Mouse (Mus musculus): Measurements from ENCODE around the gene Rora. TPM values are rescaled to one million over a fixed set of nuclear protein-coding genes. Genes with fewer than 3 reads are reported as not detected.

Gene Rora
- polyA plus RNA-seq, 1 experiment from 2014 or later: 43.6 TPM

DNA sequence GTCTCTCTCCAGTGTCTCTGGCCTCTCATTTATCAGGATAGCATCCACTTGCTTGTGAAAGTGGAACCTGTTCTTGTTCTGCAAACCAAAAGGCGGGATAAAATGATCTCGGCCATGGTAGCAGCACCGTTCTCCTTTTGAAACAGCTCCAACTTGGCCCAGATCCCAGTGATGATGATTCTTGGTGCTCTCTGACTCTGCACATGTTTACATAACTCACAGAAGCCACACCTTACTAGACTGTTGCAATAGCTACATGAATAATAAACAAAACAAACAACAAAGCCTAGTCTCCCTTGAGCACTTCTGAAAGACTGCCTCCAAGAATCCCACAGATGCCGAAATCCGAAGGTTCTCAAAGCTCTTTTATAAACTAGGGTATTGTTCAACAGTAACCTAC is 357.3 kb downstream of the Rora start:
- Histone ChIP-seq H3K27me3 (ENCODE audit: control insufficient read depth, insufficient read depth, low read depth, low read length) (no peaks in the 10 kb centered on the region), H3K9ac (ENCODE audit: low read depth, low read length) (no peak overlapping the region), H3K4me1 (ENCODE audit: control insufficient read depth, insufficient read depth, low read length) (no peaks in the 10 kb centered on the region), H3K27ac (ENCODE audit: low read length) (no peak overlapping the region), H3K36me3 (ENCODE audit: control insufficient read depth, insufficient read depth, low read length) (no peaks in the 10 kb centered on the region), H3K4me3 (ENCODE audit: low read depth, low read length) (no peak overlapping the region), H3K4me2 (ENCODE audit: low read length) (no peak overlapping the region), H3K9me3 (replicated peaks; ENCODE audit: control insufficient read depth, low read length, poor library complexity, severe bottlenecking) (no peaks in the 10 kb centered on the region; the same call in 1 of the 2 replicates)
- no peak for ATAC-seq
- 77% methylated on average over 5 of the region's 5 CpGs for WGBS

DNA sequence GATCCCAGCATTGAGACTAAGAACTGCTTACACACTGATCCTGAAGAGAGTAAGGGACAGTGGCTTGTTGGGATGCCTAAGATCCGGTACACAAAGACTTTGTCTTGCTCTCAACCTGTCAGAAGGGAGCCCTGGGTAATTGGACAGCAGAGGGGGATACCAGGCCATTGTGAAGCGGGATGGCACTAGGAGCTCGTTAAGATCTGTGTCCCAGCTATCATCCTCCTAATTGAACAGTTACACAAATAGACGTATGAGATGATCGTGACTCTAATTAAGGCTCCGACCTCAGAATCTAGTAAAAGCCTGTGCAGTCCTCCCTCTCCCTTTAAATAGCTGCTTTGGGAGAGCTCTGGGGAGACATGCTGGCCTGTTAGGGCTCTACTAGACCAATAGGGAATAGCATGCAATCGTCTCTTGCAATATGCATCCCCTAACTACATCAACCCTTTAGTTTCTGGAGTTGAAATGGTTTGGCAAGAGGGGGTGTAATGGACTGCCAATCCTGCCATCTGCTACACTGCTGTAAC is 359.7 kb downstream of the Rora start:
- H3K27ac ChIP-seq (ENCODE audit: low read length): no peak overlapping the region
- no peaks in the 10 kb centered on the region for H3K27me3 ChIP-seq (ENCODE audit: control insufficient read depth, insufficient read depth, low read depth, low read length)
- no peaks in the 10 kb centered on the region; the same call in 1 of the 2 replicates for H3K9me3 ChIP-seq (replicated peaks; ENCODE audit: control insufficient read depth, low read length, poor library complexity, severe bottlenecking)
- no peak overlapping the region for H3K9ac ChIP-seq (ENCODE audit: low read depth, low read length)
- ATAC-seq: no peak
- H3K36me3 ChIP-seq (ENCODE audit: control insufficient read depth, insufficient read depth, low read length): no peaks in the 10 kb centered on the region
- H3K4me2 ChIP-seq (ENCODE audit: low read length): no peak overlapping the region
- no peaks in the 10 kb centered on the region for H3K4me1 ChIP-seq (ENCODE audit: control insufficient read depth, insufficient read depth, low read length)
- no peak overlapping the region for H3K4me3 ChIP-seq (ENCODE audit: low read depth, low read length)
- 59% methylated on average over 7 of the region's 7 CpGs for WGBS

DNA sequence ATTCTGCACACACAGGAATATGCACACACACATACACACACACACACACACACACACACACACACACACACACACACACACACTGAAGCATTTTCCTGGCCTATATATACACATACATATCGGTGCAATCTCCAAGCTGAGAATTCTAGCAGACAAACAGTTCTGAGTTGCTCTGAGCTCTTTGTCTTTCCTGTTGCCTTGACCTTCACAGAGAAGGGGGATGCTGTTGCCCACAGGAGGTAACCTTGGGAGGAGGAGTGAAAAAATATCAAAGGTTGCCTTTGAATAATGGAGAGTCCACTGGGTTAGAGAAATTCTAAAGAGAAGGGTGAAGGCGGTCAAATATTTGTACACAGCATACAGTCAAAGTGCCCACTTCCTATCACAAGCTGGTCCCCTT is 360.6 kb downstream of the Rora start:
- Histone ChIP-seq H3K9ac (ENCODE audit: low read depth, low read length) (no peak overlapping the region), H3K27me3 (ENCODE audit: control insufficient read depth, insufficient read depth, low read depth, low read length) (no peaks in the 10 kb centered on the region), H3K27ac (ENCODE audit: low read length) (no peak overlapping the region), H3K9me3 (replicated peaks; ENCODE audit: control insufficient read depth, low read length, poor library complexity, severe bottlenecking) (no peaks in the 10 kb centered on the region; the same call in 1 of the 2 replicates), H3K4me2 (ENCODE audit: low read length) (no peak overlapping the region), H3K36me3 (ENCODE audit: control insufficient read depth, insufficient read depth, low read length) (no peaks in the 10 kb centered on the region), H3K4me3 (ENCODE audit: low read depth, low read length) (no peak overlapping the region), H3K4me1 (ENCODE audit: control insufficient read depth, insufficient read depth, low read length) (no peaks in the 10 kb centered on the region)
- WGBS: 84% methylated on average over 2 of the region's 2 CpGs
- no peak for ATAC-seq

DNA sequence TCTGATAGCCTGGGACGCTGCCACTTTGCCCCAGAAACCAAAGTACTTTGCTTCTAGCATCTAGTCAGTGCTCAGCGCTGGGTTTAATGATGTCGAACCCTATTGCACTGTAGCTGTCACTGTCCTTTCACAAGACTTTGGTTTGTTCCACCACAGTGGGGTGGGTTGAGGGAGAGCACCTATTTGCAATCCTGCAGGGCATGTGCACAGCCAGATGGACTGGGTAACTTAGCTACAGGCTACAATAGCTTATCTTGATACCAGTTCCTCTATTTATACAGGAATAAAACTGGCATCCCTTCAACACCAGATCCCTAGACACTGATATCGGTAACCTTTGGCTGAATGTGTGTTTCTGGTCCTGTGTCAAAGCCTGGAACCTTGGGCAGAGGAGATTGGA is 366.8 kb downstream of the Rora start:
- ATAC-seq: no peak
- H3K9ac ChIP-seq (ENCODE audit: low read depth, low read length): no peak overlapping the region
- no peaks in the 10 kb centered on the region for H3K4me1 ChIP-seq (ENCODE audit: control insufficient read depth, insufficient read depth, low read length)
- H3K27me3 ChIP-seq (ENCODE audit: control insufficient read depth, insufficient read depth, low read depth, low read length): no peaks in the 10 kb centered on the region
- 94% methylated on average over 4 of the region's 4 CpGs for WGBS
- no peak overlapping the region for H3K27ac ChIP-seq (ENCODE audit: low read length)
- no peaks in the 10 kb centered on the region for H3K36me3 ChIP-seq (ENCODE audit: control insufficient read depth, insufficient read depth, low read length)
- H3K4me3 ChIP-seq (ENCODE audit: low read depth, low read length): no peak overlapping the region
- no peaks in the 10 kb centered on the region for H3K9me3 ChIP-seq (replicated peaks; ENCODE audit: control insufficient read depth, low read length, poor library complexity, severe bottlenecking)
- no peak overlapping the region for H3K4me2 ChIP-seq (ENCODE audit: low read length)

DNA sequence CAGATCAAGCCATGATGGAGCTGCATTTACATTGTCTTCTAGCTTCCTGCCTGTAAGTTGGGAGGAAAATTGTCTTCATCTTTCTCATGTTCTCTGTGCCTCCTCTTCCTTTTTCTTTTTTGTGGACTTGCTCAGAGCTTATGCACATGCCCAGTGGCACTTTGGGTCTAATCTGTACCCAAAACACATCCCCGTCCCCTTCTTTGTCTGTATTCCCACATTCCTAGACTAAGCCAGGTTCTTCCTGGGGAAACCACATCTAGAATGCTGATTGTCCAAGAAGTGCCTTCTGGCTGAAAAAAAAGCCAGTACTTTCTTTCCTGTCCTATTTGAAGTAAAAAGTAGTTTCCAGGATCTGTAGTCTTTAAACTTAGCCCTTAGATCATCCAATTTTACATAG is 367.9 kb downstream of the Rora start:
- H3K27me3 ChIP-seq (ENCODE audit: control insufficient read depth, insufficient read depth, low read depth, low read length): no peaks in the 10 kb centered on the region
- no peak for ATAC-seq
- no peak overlapping the region for H3K4me3 ChIP-seq (ENCODE audit: low read depth, low read length)
- H3K4me2 ChIP-seq (ENCODE audit: low read length): no peak overlapping the region
- no peak overlapping the region for H3K27ac ChIP-seq (ENCODE audit: low read length)
- no peak overlapping the region for H3K9ac ChIP-seq (ENCODE audit: low read depth, low read length)
- no peaks in the 10 kb centered on the region for H3K4me1 ChIP-seq (ENCODE audit: control insufficient read depth, insufficient read depth, low read length)
- WGBS: 83% methylated on average over 1 of the region's 1 CpGs
- no peaks in the 10 kb centered on the region for H3K36me3 ChIP-seq (ENCODE audit: control insufficient read depth, insufficient read depth, low read length)
- H3K9me3 ChIP-seq (replicated peaks; ENCODE audit: control insufficient read depth, low read length, poor library complexity, severe bottlenecking): no peaks in the 10 kb centered on the region

DNA sequence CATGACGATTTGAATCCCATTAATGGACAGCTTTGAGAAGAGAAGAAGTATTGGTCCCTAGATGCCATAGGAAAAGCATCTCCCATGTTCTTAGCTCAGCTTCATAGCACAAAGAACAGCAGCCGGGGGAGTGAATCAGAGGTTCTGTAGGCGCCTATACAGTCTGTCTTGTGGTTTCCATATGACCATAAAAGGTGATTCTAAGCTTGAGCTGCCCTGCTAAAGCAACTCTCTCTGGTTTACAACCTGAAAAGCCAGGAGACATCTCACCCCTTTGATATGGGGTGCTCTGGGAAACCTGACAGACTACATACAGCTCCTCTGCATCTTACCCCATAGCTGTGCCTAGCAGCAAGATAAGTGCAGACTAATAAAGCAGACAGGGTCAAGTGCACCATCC is 369.7 kb downstream of the Rora start:
- H3K9me3 ChIP-seq (replicated peaks; ENCODE audit: control insufficient read depth, low read length, poor library complexity, severe bottlenecking): no peaks in the 10 kb centered on the region
- H3K27me3 ChIP-seq (ENCODE audit: control insufficient read depth, insufficient read depth, low read depth, low read length): no peaks in the 10 kb centered on the region
- H3K4me2 ChIP-seq (ENCODE audit: low read length): no peak overlapping the region
- no peaks in the 10 kb centered on the region for H3K4me1 ChIP-seq (ENCODE audit: control insufficient read depth, insufficient read depth, low read length)
- H3K9ac ChIP-seq (ENCODE audit: low read depth, low read length): no peak overlapping the region
- 90% methylated on average over 3 of the region's 3 CpGs for WGBS
- H3K4me3 ChIP-seq (ENCODE audit: low read depth, low read length): no peak overlapping the region
- no peak overlapping the region for H3K27ac ChIP-seq (ENCODE audit: low read length)
- no peak for ATAC-seq
- H3K36me3 ChIP-seq (ENCODE audit: control insufficient read depth, insufficient read depth, low read length): no peaks in the 10 kb centered on the region

DNA sequence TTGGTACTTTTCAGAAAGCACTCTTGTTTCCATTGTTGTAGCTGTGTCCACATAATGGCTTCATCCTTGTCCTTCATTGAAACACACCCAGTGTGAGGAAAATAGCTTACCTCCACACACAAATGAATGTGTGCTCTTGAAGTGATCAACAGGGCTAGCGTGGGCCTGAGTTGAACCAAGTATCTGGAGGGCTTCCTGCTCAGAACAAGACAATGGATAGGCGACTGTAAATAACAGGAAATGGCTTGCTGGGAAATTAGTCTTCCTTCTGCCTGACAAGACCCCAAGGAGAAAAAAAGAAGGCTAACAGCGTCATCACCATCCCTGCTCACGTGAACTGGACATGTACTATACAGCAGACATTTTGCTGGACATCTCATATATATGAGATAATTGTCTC is 374.6 kb downstream of the Rora start:
- H3K4me3 ChIP-seq (ENCODE audit: low read depth, low read length): no peak overlapping the region
- H3K4me1 ChIP-seq (ENCODE audit: control insufficient read depth, insufficient read depth, low read length): no peaks in the 10 kb centered on the region
- H3K9ac ChIP-seq (ENCODE audit: low read depth, low read length): no peak overlapping the region
- H3K4me2 ChIP-seq (ENCODE audit: low read length): no peak overlapping the region
- no peaks in the 10 kb centered on the region for H3K36me3 ChIP-seq (ENCODE audit: control insufficient read depth, insufficient read depth, low read length)
- H3K27ac ChIP-seq (ENCODE audit: low read length): no peak overlapping the region
- no peaks in the 10 kb centered on the region for H3K9me3 ChIP-seq (replicated peaks; ENCODE audit: control insufficient read depth, low read length, poor library complexity, severe bottlenecking)
- H3K27me3 ChIP-seq (ENCODE audit: control insufficient read depth, insufficient read depth, low read depth, low read length): no peaks in the 10 kb centered on the region
- WGBS: 82% methylated on average over 4 of the region's 4 CpGs
- no peak for ATAC-seq

DNA sequence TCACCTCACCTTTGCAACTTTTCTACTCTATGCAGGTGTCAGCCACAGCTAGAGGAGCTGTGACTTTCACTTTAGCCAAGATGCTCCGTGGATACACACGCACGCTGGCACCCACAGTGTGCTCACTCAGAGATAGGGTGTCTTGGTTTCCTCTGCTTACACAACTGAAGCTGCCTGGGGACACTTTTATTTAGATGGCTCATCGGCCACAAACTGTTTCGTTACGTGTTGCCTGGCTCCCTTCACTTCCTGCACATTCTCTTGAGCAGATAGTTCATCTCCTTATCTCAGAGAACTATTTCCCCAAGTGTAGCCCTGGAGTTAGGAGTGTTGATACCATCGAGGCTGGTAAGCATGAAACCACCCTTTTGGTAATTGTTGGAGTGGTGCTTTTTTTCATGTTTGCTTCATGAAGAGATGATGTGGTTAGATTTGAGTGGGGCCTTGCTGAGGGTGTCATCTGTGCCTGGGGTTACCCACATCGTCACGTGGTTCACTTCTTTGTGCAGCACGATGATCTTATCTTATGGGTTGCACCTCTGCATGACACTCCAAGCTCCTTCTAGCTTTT is 380.8 kb downstream of the Rora start:
- H3K27ac ChIP-seq (ENCODE audit: low read length): no peak overlapping the region
- no peaks in the 10 kb centered on the region for H3K9me3 ChIP-seq (replicated peaks; ENCODE audit: control insufficient read depth, low read length, poor library complexity, severe bottlenecking)
- H3K9ac ChIP-seq (ENCODE audit: low read depth, low read length): no peak overlapping the region
- H3K36me3 ChIP-seq (ENCODE audit: control insufficient read depth, insufficient read depth, low read length): no peaks in the 10 kb centered on the region
- no peak overlapping the region for H3K4me2 ChIP-seq (ENCODE audit: low read length)
- H3K27me3 ChIP-seq (ENCODE audit: control insufficient read depth, insufficient read depth, low read depth, low read length): no peaks in the 10 kb centered on the region
- ATAC-seq: no peak
- H3K4me3 ChIP-seq (ENCODE audit: low read depth, low read length): no peak overlapping the region
- no peaks in the 10 kb centered on the region for H3K4me1 ChIP-seq (ENCODE audit: control insufficient read depth, insufficient read depth, low read length)
- 91% methylated on average over 10 of the region's 10 CpGs for WGBS

DNA sequence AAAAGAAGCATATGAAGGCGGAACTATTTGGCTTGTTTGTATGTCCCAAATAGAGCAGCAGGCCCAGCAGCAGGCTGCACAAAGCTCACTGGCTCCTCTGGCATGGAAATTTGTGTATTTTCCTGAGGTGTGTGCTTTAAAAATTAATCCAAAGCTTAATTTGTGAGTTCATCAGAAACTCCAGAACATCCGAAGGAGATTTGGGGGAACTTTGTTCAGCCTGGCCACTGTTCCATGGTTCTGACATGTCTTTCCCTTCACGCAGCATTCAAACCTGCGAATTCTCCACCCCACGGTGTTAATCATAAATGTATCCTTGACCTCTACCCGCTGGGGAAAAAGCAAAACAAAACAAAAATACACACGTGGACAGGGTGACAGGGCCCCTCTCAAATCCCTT is 381.9 kb downstream of the Rora start:
- Histone ChIP-seq H3K9me3 (replicated peaks; ENCODE audit: control insufficient read depth, low read length, poor library complexity, severe bottlenecking) (no peaks in the 10 kb centered on the region), H3K27ac (ENCODE audit: low read length) (no peak overlapping the region), H3K4me3 (ENCODE audit: low read depth, low read length) (no peak overlapping the region), H3K4me2 (ENCODE audit: low read length) (no peak overlapping the region), H3K36me3 (ENCODE audit: control insufficient read depth, insufficient read depth, low read length) (no peaks in the 10 kb centered on the region), H3K27me3 (ENCODE audit: control insufficient read depth, insufficient read depth, low read depth, low read length) (no peaks in the 10 kb centered on the region), H3K4me1 (ENCODE audit: control insufficient read depth, insufficient read depth, low read length) (no peaks in the 10 kb centered on the region), H3K9ac (ENCODE audit: low read depth, low read length) (no peak overlapping the region)
- no peak for ATAC-seq
- WGBS: 84% methylated on average over 7 of the region's 7 CpGs
